Mouse (Mus musculus): Measurements from ENCODE around the gene Enpp5.

- no peak for TF ChIP-seq CTCF (IDR thresholded peaks at IDR 0.05 in 2 of 3, conservative IDR thresholded peaks at IDR 0.05 in 1 of 3; ENCODE audit: control insufficient read depth in 1 of 3, insufficient read depth in 1 of 3, low read depth in 2 of 3, low read length in 3 of 3, poor library complexity in 1 of 3, severe bottlenecking in 1 of 3)
- no peak for TF ChIP-seq HCFC1 (IDR thresholded peaks at IDR 0.05; ENCODE audit: low read depth, low read length)
Observed at GRCm38 (mm10) chr17:44042861-44043260, 35.8 kb upstream of the Enpp5 start.

Measured in MEL (cell line).